Comparison of ENCODE assay signal across 26 mouse cellular contexts in genomic region chr8:7286581-7286980, GRCm38 (mm10).
"Had no signal": no experiment of that assay in that cellular context is flagged by ENCODE, and none has a peak within 500 bp of the region (broad histone marks: within the 10 kb centered on the region; RNA-seq: fewer than 3 reads in every experiment).

No protein-coding gene starts in this region.

- H3K4me2 ChIP-seq: heart, embryonic 12.5 days; hindbrain, embryonic 13.5 days; hindbrain, embryonic 15.5 days; kidney, embryonic 15.5 days; limb, embryonic 13.5 days; limb, embryonic 15.5 days; liver, embryonic 13.5 days; liver, embryonic 15.5 days had no signal

- H3K27ac ChIP-seq: gastrocnemius, adult 2 months; heart, embryonic 10.5 days; hindbrain, embryonic 13.5 days; hindbrain, embryonic 15.5 days; hindbrain, postnatal 0 days; kidney, embryonic 15.5 days; kidney, postnatal 0 days; limb, embryonic 13.5 days; limb, embryonic 15.5 days; liver, embryonic 13.5 days; liver, embryonic 15.5 days had no signal

- H3K9me3 ChIP-seq: heart, embryonic 10.5 days; heart, embryonic 12.5 days; hindbrain, embryonic 13.5 days; hindbrain, embryonic 15.5 days; kidney, embryonic 15.5 days; limb, embryonic 13.5 days; limb, embryonic 15.5 days; liver, embryonic 13.5 days; liver, embryonic 15.5 days had no signal

- H3K4me1 ChIP-seq: heart, embryonic 10.5 days; heart, embryonic 12.5 days; hindbrain, embryonic 13.5 days; hindbrain, embryonic 15.5 days; kidney, embryonic 15.5 days; limb, embryonic 13.5 days; limb, embryonic 15.5 days; liver, embryonic 13.5 days; liver, embryonic 15.5 days had no signal

- H3K4me3 ChIP-seq: gastrocnemius, adult 2 months; heart, embryonic 10.5 days; heart, embryonic 12.5 days; hindbrain, embryonic 13.5 days; hindbrain, embryonic 15.5 days; kidney, embryonic 15.5 days; limb, embryonic 13.5 days; limb, embryonic 15.5 days; liver, embryonic 13.5 days; liver, embryonic 15.5 days had no signal

- H3K36me3 ChIP-seq: heart, embryonic 10.5 days; heart, embryonic 12.5 days; hindbrain, embryonic 13.5 days; hindbrain, embryonic 15.5 days; kidney, embryonic 15.5 days; limb, embryonic 13.5 days; limb, embryonic 15.5 days; liver, embryonic 13.5 days; liver, embryonic 15.5 days had no signal

- DNase-seq: gastrocnemius, adult 2 months; gastrocnemius, postnatal 10 days; gastrocnemius, postnatal 25 days; heart, adult 18-20 months; heart, postnatal 10 days; heart, postnatal 4 days; kidney, adult 11 months; kidney, adult 2 months; kidney, adult 9 months; kidney, postnatal 14 days; kidney, postnatal 36 days; layer of hippocampus, adult 9-11 months; layer of hippocampus, postnatal 36 days; left cerebral cortex, postnatal 4 days; liver, embryonic 13.5 days had no signal

- H3K27me3 ChIP-seq: heart, embryonic 12.5 days; hindbrain, embryonic 13.5 days; hindbrain, embryonic 15.5 days; kidney, embryonic 15.5 days; limb, embryonic 13.5 days; limb, embryonic 15.5 days; liver, embryonic 13.5 days; liver, embryonic 15.5 days had no signal

- H3K9ac ChIP-seq: heart, embryonic 12.5 days; hindbrain, embryonic 13.5 days; hindbrain, embryonic 15.5 days; kidney, embryonic 15.5 days; limb, embryonic 13.5 days; limb, embryonic 15.5 days; liver, embryonic 13.5 days; liver, embryonic 15.5 days had no signal

- ATAC-seq: hindbrain, postnatal 0 days; intestine, embryonic 16.5 days had no signal
